Mouse (Mus musculus) layer of hippocampus, postnatal 25 days (tissue): ENCODE measurements at regions not wholly inside any gene's neighbourhood (a gene's known extent, or its start where the extent isn't known, plus 50 kb on each side); places are given as distances from the start of the nearest gene placed in this dataset.

Experiments
- DNase-seq, 2 experiments: peaks; one replicate each; pipeline ENCODE4 v3.0.0; 2022; ENCODE audit warnings: mixed read lengths in 2 of 2, low spot score in 1 of 2; ENCODE audit errors: extremely low spot score in 1 of 2

- no peak for DNase-seq
Measured at GRCm38 (mm10) chr1:120882959-120883549, 280.8 kb downstream of the En1 start.

- no peak for DNase-seq
Measured at GRCm38 (mm10) chr1:120883632-120884031, 281.4 kb downstream of the En1 start.

GRCm38 (mm10) chr1:120910801-120911200 lies 308.6 kb downstream of the En1 start:
- no peak for DNase-seq

- DNase-seq = no peak
Measured at GRCm38 (mm10) chr1:120911962-120912670, 309.9 kb downstream of the En1 start.

GRCm38 (mm10) chr1:120921540-120921939 lies 319.3 kb downstream of the En1 start:
- DNase-seq = no peak

GRCm38 (mm10) chr1:120925271-120925670 lies 323.1 kb downstream of the En1 start:
- no peak for DNase-seq

GRCm38 (mm10) chr1:120930141-120930540 lies 327.9 kb downstream of the En1 start:
- DNase-seq = no peak

GRCm38 (mm10) chr1:120935321-120935720 lies 333.1 kb downstream of the En1 start:
- no peak for DNase-seq

- no peak for DNase-seq
Measured at GRCm38 (mm10) chr1:120943711-120944110, 341.5 kb downstream of the En1 start.

GRCm38 (mm10) chr1:120946349-120946748 lies 344.1 kb downstream of the En1 start:
- no peak for DNase-seq

GRCm38 (mm10) chr1:120961235-120961634 lies 359.0 kb downstream of the En1 start:
- DNase-seq = no peak

GRCm38 (mm10) chr1:120961984-120962383 lies 359.8 kb downstream of the En1 start:
- no peak for DNase-seq

- DNase-seq = peak in 1 of 2 experiments; percentile 3
Measured at GRCm38 (mm10) chr1:120963477-120964178, 361.4 kb downstream of the En1 start.

GRCm38 (mm10) chr1:120964179-120964517 lies 361.9 kb downstream of the En1 start:
- peak in 1 of 2 experiments; percentile 3 for DNase-seq

- DNase-seq = no peak
Measured at GRCm38 (mm10) chr1:120966132-120966531, 363.9 kb downstream of the En1 start.

- DNase-seq = no peak
Measured at GRCm38 (mm10) chr1:120974661-120975060, 357.7 kb downstream of the Insig2 start.

GRCm38 (mm10) chr1:121004535-121004934 lies 327.9 kb downstream of the Insig2 start:
- DNase-seq = no peak

GRCm38 (mm10) chr1:121005198-121005597 lies 327.2 kb downstream of the Insig2 start:
- DNase-seq = no peak

- DNase-seq = no peak
Measured at GRCm38 (mm10) chr1:121012126-121012525, 320.3 kb downstream of the Insig2 start.

GRCm38 (mm10) chr1:121013839-121014503 lies 318.4 kb downstream of the Insig2 start:
- DNase-seq = no peak

- no peak for DNase-seq
Measured at GRCm38 (mm10) chr1:121029375-121029774, 303.0 kb downstream of the Insig2 start.
